Mouse (Mus musculus): ENCODE data around the gene Pxylp1.

Gene Pxylp1

DNA sequence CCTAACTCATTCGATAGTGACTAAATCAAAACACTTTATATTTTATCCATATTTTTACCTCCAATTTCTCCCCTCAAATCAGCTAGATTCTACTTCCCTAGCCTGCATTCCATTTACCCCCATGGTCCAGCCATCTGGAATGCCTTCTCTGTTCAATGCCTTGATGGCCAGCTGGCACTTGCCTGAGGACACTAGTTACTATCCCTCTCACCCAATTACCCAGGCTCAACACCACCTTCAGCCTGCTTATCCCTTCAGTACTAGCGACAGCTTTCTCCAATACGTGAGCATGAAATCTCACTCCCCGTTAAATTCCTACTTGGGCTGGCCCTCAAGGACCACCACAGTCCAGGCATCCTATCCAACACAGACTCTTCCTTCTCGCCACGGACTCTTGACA, 2.2 kb downstream of the Pxylp1 start:
- DNase-seq: peak; percentile 63

DNA sequence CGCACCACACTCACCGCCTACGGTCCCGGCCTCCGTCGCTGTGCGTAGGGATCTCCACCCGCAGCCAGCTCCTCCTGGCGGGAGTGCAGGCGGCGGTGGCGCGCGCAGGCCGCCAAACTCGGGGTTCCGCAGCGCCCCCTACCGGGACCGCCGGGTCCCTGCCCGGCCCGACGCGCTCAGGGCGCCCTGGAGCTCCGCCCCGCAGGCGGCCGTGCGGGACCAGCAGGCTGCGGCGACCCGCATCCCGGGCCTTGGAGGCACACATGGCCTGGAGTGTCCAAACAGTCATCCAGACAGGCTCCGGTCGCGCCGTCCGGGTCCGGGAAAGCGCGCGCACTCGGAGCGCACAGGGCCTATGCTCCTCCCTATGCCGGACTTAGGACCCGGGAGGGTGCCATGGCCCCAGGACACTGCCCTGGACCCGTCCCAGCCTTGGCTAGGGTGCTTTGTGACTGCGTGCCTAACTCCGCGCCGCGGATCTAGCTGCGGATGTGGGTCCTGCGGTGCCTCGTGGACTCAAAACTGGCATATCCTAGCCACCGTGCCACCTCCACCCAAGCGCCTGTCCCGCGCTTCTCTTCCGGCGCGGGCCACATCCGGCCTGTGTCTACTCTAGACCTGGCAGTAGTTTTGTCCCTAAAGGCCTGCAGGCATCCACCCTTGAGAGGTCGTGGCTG, 3.0 kb downstream of the Pxylp1 start:
- DNase-seq: peak; percentile 86

DNA sequence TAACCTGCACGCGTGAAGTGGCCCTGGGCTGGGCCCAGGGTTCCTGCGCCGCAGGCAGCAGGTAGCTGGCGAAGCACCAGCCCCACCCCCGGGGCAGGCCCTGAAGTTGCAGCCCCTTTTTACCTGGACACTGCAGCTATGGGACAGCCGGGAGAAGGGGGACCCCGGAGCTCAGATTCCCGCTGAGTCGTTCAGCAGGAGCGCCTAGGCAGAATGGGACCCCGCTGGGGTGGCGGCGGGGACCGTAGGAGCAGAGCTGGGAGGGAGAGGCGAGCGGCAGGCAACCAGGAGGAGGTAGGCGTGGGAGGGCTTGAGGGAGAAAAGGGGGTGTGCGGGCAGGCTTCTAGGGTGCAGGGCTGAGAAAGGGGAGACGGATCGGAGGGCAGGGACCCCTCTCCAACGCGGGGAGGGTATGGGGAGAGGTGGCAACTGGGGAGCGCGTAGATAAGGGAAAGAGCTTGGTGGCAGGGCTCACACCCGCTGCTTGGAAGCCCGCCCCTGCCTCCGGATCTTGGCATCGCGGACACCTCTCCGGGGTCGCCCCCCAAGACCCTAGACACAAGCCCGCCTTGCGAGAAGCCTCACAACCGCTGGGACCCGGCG, 3.6 kb downstream of the Pxylp1 start:
- DNase-seq: peak; percentile 70

DNA sequence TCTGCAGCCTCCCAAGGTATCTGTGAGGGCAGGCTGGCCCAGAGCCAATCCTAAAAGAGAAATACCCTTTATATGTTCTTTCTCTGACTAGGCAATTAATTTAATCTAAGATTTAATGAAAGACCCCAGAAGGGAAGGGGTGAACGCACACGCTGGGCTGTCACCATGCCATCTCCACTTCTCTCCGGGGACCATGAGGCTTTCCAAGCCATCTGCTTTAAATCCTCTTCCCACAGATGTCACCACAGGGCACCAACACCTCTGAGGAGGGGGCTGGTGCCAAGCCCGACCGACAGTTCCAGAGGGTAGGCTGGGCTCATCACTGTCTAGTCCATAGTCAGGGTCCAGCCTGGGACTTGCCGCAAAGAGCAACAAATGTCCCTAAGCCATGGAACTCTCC, 4.5 kb downstream of the Pxylp1 start:
- peak; percentile 67 for DNase-seq

DNA sequence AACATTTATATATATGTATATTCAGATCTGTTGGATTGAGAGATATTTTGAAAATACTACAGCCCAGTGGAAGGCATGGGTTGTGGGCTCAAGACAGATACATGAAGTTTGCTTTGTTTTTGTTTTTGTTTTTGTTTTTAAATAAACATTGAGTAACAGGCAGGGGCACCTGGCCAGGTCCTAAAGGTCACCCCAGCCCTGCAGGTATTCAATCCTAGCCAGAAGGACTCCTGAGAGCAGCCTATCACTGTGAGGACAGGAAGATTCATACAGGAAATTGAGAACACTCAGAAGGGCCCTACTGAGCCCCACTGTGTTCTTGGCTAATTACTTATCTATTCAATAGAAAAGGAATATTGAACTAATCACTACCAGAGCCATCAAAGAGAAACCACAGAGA, 5.0 kb downstream of the Pxylp1 start:
- peak; percentile 43 for DNase-seq

DNA sequence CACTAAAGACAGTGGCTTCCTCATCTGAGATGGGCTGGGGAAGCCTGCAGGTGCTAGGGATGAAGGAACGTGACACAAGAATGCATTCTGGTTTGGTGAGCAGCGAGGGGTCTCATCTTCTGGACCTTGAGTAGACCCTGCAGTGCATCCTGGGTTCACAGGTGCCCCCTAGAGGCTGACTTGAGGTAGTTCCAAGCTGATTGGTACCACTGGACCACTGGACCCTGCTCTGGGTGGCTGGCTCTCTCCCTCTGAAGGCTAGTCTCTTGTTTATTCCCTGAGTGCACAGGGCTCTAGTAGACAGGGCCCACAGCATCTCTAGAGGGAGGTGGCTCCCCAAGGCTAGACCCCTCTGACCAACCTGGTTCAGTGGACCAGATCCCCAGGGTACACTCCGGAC, 6.7 kb downstream of the Pxylp1 start:
- peak; percentile 38 for DNase-seq

DNA sequence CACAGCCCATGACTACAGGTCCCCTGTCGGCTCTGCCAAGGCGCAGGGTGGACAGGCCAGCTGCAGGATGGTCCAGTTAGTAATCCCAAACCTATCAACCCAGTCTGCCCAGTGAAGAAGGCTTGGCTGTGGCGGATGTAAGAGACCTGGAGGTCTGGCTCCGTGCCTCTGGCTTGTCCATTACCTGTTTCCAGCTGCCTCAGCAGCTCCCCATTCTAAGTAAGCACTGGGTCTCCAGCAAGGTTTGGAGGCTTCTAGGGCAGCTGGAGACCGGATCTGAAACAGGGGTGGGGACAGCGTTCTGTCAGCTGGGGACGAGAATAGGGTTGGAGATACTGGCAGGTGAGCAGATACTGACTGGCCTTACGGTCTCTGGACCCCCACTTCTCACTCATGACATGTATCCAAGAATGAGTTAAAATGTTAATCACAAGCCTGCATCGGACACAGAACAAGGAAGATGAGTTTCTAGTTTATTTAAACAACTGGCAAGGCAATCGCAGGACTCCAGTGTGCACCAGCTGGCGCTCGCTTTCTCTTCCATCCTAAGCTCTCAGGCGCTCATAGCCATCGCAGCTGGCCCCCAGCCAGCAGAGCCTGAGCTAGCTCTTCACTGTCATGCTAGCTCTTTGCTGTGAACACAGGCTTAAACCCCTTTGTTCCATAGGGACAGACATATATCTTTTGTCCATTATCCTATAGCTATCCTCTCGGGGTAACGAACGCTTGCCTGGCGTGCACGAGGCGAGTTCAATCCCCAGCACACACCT, 9.8 kb downstream of the Pxylp1 start:
- DNase-seq: peak; percentile 55

DNA sequence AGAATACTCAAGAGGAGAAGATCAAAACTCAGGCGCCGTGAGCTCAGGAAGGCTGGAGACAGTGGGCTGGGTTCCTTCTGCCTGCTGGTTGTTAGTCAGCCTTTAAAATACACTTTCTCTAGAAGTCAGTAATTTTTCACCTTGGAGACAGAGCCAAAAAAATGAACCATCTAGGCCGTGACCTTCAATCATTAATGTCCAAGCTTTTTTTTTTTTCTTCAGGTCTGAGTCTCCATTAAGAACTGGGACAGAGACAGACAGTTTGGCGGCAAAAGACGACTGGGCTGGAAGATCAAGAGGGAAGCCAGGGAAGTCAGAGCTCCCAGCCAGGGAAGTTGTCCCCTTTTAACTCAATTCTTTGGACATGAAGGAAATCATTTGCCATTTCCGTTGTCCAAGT, 10.6 kb downstream of the Pxylp1 start:
- DNase-seq: no peak

DNA sequence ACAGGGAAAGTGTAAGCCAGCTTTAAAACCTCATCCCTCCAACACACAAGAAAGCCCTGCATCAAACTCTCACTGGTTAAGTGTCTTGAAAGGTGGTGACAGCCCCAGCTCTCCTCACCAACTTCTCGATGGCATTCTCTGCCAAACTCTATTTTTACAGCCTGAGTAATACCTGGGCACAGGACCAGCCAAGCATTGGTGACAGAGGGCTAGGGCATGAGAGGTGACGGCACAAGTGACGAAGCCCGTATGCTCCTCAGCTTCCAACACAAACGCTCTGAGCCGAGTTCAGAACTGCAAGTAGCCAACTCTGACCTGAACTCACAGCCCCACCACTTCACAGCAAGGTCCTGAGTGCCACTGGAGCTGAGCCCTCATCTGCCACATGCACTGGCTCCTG, 13.4 kb downstream of the Pxylp1 start:
- DNase-seq: peak; percentile 84

DNA sequence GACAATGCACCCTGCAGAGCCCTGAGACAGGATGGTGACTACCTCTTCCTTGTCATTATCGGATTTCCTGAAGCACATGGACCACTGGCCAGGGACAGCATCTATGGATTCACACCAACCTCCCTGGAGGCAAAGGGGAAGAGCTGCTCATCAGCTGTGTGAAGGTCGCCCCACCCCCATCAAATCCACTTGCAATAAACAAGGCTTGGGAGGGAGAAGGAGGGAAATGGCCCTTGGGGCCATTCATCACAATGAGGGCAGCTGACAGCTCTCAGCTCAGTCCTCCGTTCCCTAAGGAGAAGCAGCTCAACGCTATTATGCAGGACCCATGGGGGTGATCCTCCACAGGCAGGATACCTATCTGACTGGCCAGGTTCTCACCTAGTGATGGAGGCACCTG, 14.0 kb downstream of the Pxylp1 start:
- DNase-seq: peak; percentile 52

DNA sequence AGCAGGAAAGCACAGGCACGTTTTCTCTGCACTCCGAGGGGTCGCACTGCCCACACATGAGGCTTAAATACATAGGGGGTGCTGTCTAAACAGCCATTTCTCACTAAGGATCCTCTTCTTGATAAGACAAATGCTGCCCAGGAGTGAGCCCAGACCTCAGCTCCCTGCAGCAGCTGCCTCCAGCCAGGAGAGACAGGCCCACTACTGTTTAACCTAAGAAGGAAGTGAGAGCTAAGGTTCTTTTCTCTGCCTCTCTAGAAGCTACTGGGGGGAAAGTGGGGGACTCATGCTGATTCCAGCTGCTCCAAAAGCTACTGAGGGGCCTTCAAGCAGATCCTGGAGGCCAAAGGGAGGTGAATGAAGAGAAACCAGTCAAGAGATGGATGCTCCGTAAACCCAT, 16.8 kb downstream of the Pxylp1 start:
- DNase-seq: peak; percentile 12

DNA sequence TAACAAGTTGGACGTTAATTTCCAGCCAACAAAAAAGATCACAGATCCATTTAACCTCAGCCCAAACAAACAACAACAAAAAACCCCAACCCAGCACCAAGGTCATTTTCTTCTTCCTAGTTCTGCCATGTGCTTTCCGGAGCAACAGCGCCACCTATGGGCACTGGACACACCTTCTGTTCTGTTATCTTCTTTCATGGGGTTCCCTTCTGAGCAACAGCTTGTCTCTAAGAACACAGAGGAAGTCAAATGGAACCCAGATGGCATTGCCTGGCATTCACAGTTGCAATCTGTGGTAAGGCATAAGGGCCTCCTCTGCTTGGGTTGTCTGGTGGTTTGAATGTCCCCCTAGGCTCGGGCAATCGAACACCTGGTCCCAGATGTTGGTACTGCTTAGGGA, 19.4 kb downstream of the Pxylp1 start:
- DNase-seq: peak; percentile 90

DNA sequence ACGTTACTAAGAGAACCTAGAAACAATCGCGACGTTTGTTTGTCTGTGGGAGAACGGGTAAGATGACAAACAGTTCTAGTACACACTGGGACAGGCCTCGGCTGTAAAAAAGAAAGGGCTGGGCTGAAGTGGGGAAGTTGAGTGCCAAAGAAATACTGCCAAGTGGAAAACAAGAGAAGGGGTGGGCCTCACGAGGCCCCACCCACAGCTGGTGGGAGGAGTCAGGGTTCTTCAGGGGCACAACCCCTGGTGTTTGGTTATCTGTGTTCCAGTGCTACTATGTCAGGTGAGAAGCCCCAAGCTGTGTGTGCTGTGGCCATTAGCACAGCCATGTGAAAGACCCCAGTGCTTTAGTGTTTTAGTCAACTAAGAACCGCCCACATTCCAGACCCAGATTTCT, 22.4 kb downstream of the Pxylp1 start:
- no peak for DNase-seq

DNA sequence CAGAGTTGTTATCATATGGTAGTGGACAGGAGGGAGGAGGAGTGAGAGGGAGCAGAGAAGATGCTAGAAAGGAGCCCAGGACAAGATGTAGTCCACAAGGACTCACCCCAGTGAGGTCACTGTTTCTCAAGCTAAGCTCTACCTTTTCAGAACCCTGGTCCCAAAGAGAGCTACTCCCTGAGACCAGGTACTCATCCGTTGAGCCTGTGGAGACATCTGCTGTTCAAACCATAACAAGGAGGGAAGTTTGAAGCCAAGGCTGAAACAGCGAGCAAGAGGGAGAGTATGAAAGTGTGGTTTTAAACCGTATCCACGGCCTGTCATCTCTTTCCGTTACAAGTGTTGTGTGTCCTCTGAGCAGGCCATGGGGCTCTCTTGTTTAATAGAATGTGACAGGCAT, 22.9 kb downstream of the Pxylp1 start:
- DNase-seq: no peak

DNA sequence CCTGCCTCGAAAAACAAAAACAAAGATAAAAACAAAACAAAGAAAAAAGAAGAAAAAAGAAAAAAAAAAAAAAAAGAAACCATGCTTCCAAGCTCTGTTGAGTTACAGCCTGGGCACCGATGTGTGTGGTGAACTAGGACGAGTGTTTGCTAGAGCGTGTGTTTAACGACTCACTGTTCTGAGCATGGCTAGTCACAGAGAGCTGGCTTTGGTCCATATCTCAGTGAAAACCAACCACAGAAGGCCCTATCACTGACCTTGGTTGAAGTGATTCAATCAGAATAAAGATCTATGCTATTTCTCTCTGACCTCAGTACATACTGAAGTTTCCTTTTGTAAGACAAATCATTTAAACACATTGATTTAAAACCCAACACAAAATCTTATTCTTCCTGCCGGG, 23.9 kb downstream of the Pxylp1 start:
- no peak for DNase-seq

DNA sequence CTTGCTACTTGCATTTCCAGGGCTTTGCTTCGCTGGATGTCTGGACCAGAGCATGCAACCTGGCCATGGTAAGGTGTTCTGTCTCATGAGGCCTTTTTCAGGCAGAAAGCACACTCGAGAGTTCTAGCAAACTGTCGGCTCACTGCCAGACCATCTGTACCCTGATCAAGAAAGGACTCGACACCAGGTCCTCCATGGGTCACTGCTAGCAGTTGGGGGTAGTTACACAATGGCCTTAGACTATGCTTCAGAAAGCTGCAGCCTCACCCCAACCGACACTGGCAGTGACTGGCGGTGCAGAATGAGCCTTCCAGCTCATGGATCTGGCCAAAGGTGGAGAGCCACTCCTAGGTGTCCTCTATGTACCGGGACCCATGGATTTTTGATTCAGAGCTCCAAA, 25.3 kb downstream of the Pxylp1 start:
- DNase-seq: peak; percentile 66

DNA sequence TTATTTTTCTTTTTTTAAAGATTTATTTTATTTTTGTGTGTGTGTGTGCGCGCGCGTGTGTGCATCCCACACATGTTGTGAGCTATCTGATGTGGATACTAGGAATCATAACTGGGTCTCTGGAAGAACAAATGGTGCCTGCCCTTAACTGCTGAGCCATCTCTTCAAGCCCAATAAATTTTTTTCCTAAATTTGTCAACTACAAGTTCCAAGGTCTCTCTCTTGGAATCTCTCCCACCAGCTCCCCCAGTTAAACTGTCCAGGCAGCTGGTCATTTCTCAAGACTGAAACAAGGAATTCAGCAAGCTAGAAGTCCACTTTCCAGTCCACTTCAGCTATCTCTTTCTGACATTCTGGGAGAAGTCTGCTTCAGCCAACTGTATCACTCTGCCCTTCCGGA, 26.3 kb downstream of the Pxylp1 start:
- DNase-seq: no peak

DNA sequence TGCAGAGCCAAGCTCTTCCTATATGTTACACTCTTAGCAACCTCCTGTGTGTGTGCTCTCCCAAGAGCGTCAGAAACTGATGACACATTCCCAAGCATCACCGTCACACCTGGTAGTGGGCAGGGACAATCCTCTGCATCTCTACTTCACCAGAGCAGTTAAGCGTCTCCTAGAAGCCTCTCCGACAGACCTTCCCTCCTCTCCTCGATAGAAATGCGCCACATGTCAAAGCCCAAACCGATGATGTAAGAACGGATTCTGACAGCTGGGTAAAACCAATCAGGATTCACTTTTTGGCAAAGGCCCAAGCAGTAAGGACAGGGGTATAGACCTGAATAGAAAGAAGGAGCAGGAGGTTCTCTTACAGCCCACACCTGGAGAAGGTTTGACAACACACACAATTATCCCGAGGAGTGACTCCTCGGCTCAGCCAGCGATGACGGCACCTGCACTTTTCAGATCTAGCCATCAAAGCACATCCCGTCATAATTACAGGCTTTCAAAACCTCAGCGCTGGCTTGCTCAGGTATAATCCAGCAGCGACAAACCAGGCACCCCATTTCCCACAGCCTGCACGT, 26.9 kb downstream of the Pxylp1 start:
- DNase-seq: no peak

DNA sequence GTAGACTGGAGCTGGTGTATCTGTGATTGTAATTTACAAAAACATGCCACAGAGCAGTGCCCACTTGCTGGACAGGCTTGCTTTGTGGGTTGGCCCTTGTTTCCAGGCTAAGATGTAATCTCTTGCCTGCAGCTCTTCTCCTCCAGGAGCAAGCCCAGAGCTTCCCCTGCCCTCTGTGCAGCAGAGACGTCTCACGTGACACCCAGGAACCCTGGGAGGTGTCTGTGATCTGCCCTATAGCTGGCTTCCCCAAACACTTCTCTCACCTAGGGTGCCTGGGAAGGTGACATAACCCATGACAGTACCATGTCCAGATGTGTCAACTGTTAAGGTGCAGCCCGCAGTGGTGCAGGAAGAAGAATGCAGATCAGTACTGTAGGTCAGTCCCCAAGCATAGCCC, 28.9 kb downstream of the Pxylp1 start:
- no peak for DNase-seq

DNA sequence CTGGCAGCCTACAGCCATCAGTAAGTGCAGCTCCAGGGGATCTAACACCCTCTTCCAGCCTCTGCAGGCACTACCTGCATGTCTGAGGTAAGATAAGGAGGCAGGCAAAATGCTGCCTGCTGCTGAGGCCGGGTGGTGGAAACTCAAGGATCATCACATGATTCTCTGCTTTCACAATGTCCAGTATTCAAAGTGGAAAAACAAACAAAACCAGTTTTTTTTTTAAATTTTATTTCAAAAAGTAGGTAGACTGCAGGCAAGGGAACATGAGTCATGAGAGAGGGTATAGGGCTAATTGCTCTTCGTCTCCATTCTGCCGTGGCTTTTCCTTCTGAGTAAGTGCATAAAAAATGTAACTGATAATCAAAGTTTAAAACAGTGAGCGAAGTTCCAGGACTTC, 29.6 kb downstream of the Pxylp1 start:
- DNase-seq: no peak

DNA sequence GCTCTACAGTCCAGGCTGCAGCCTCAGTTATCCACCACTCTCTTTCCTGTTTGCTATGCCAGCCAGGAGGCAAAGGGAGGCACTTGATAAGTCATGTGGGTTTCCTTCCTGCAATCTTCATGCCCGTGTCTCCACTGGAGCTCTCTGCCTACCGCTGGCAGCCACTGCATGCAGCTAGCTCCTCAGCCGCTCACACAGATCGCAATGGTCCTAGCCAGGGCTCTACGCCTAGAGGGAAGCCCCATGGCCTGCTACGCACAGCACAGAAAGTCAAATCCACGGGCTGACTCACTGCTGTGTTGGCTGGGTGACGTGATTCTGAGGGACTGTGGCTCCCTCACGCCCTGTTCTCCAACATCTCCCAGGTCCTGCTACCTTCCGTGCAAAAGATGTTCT, 31.4 kb downstream of the Pxylp1 start:
- DNase-seq: no peak

DNA sequence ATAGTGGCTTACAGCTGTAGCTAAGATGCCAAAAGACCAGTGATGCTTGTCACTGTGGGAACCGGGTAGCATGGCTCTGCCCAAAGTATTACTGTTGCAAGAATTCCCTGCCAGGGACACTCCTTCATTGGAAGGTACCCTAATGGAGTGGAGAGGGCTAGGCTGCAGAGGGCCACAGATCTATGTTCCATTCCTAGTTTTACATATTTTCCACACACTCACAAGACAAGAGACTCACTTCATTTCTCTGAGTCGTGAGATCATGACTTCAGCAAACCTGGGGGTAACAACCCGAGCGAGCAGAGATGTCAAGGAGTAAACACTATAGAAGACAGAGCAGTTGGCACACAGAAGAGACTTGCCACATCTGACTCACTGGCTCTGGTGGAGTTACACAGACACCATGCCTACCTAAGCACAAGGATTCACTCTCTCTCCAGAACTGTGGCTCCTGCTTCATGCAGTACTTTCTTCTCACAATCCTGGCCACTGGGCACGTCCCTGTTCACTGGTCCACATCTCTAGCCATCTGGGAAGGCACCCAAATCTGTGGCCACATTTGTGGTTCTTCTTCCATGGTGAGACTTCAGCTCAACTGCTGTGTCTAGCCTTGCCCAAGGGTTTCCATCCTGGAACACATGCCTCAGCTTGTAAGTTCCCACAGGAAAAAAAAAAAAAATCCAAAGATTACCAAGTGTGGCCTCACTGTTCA, 31.9 kb downstream of the Pxylp1 start:
- DNase-seq: no peak

DNA sequence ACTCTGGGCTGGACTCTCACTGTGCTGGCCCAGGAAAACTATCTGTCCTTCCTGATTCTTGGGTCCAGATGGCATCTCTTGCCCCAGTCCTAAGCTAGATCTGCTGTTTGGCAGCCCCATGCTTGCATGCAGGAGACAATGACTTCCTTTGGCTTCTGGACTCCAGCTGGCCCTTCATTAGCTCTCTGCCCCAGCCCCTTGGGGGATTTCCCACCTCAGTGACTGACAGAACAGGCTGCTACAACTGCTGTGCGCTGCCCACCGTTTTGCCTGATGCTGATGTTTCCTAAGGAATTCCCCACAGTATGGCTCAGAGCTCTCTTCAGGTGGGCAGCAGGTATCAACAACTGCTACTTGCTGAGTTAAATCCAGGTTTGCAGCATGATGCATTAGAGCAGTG, 33.4 kb downstream of the Pxylp1 start:
- DNase-seq: no peak

Data from cerebellum, adult 11 months (tissue).